Mouse (Mus musculus): ENCODE results near the gene Coa3.

The Coa3 gene

GRCm38 (mm10) chr11:101252941-101253340, 26.0 kb downstream of the Coa3 start:
- DNase-seq (ENCODE audit: low spot score in 2 of 2), result no peak

- no peak for DNase-seq (ENCODE audit: low spot score in 2 of 2)
Measured at GRCm38 (mm10) chr11:101251031-101251430, 27.9 kb downstream of the Coa3 start.

DNA sequence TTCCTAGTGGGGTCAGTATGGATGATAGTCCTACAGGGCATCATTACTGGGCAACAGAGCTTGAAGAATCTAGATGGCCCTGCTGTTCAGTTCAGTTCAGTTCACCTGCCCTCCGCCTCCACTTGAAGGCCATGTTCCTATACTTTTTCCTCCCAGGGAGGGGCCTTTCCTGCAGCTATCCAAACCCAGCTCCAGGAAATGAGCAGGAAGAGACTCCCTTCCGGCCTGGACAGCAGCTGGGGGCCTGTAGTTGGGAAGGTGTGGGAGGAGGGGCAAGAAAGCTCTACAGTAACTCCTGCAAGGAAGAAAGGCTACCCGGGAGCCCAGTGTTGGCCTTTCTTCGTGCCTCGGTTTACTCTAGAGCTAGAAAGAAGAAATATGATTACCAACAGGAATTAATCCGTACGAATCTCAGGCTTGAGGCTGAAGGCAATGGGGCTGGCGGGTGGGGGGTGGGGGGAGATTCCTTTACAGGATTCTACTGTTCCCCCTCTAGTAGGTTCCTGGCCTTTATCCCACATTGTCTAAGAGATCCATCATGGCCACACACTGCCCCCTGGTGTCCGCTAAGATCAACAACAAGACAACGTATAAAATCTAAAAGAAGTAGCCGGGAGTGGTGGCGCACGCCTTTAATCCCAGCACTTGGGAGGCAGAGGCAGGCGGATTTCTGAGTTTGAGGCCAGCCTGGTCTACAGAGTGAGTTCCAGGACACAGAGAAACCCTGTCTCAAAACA, 30.5 kb downstream of the Coa3 start:
- peak in 1 of 2 experiments; percentile 49 for DNase-seq (ENCODE audit: low spot score in 2 of 2)

DNA sequence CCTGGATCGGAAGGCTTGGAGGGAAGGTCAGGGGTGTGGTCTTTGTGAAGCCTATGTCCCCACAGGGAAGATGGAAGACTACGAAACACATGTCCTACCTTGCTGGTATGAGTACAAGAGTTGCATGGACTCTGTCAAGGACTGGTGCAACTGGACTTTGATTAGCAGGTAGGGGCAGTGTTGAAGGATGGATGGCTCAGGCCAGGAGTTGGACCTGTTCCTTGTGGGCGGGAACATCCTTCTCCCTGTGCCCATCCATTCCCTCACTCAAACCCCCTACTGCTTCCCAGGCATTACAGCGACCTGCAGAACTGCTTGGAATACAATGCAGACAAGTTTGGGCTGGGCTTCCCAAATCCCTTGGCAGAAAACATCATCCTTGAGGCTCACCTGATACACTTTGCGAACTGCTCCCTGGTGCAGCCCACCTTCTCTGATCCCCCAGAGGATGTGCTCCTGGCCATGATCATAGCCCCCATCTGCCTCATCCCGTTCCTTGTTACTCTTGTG, 31.3 kb downstream of the Coa3 start:
- DNase-seq (ENCODE audit: low spot score in 2 of 2), result no peak

DNA sequence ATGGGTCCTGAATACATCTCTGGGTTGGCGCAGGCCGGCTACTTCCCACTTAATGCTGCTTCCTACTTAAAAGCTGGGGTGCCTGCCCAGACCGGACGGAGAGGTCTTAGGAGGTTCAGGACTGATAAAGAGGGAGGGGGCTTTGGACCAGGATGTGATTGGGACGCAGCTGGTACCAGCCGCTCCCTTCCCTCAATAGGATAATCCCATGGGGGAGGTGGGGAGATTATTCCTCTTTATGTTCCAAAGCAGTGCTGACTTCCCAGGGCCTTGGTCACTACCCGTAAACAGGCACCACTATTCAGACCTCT, 32.3 kb downstream of the Coa3 start:
- DNase-seq (ENCODE audit: low spot score in 2 of 2), result no peak

DNA sequence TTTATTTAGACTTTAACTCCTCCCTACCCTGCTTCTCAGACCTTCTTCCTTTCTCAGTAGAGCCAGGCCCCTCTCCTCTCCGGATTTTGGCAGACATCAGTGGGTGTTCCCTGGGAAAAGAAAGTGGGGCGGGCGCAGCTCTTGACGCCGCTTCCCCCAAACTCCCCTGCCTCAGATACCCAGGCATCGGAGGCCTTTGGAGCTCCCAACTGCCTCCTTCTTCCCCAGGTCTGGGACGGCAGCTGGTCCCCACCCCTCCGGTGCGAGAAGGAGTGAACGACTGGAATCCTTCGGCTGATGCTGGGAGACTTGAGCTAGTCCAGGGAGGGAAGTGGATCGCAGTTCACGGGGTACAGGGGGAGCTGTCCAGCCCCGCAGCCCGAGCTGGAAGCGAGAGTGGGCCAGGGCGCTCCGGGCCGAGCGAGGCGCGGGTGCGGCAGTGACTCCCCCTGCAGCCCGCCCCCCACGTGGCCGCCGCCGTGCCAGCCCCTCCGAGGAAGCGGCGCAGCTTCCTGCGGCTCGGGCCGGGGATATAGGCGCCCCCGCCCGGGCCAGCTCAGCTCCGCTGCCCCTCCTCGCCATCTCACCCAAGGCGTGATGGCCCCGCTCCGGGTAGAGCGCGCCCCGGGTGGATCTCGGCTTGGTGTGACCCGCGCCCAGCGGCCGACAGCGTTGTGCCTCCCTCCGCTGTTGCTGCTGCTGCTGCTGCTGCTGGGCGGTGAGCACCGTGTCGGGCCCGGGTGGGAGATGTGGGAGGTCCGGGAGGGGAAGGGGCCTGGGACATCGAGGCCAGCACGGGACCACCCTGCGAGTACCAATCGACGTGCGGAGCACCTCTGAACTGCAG, 32.8 kb downstream of the Coa3 start, which contains the start of gene Ramp2:
Gene Ramp2, plus strand, starts transcription at position 174 of the 847 bp plus-strand sequence.
- peak in 1 of 2 experiments; percentile 37 for DNase-seq (ENCODE audit: low spot score in 2 of 2)

DNA sequence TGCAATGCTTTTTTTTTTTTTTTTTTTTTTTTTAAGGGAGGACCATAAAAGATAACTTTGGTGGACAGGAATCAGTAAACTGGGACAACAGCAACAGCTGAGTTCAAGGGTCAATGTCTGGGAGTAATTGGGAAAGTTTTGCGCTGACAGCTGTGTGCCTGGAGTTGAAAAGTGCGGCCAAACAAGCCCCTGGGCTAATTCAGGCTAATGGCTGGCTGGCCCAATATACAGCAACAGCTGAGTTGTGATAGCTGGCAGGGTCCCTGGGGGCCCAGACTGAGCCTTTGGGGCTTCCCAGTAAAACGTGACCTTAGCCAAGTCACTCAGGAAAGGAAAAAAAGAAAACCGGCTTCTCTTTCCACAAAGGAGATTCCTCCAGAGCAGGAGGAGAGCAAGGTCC, 33.8 kb downstream of the Coa3 start:
- DNase-seq (ENCODE audit: low spot score in 2 of 2), result no peak

- peak in 1 of 2 experiments; percentile 45 for DNase-seq (ENCODE audit: low spot score in 2 of 2)
Measured at GRCm38 (mm10) chr11:101238071-101238647, 40.8 kb downstream of the Coa3 start.

DNA sequence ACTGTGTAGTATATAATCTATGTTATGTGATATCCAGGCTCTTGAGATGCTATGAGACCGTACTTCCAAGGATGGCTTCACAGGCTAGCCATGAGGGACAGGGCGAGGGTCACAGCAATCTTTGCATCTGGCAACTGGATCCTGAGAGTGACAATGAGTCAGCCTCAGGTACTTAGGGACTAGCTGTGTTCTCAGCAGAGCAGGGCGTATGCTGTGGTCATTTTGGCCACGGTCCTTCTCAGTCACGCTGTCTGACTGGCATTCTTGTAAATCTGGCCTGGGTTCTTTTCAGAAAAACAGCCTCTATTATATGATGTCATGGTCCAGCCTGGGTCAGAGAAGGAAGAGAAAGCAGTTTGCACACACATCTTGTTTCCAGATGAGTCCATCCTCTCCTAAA, 42.1 kb downstream of the Coa3 start:
- no peak for DNase-seq (ENCODE audit: low spot score in 2 of 2)

- no peak for DNase-seq (ENCODE audit: low spot score in 2 of 2)
Measured at GRCm38 (mm10) chr11:101235429-101235828, 43.5 kb downstream of the Coa3 start.

DNA sequence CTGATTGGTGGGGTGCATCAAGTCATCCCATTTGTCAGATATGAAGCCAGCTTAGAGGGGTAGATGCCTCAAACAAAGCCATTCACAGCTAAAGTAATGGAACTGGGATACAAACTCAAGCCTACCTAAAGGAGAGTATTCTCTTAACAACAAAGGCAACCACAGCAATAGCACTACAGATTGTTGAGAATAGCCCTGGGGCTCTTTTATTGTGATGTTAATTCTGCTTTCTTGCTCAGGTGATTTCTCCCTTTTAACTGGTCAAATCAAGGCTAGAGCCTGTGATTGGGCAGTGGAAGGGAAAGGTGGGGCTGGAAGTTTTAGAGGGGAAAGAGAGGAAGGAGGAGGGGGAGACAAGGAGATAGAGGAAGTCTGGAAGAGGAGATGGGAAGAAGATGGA, 44.8 kb downstream of the Coa3 start:
- no peak for DNase-seq (ENCODE audit: low spot score in 2 of 2)

GRCm38 (mm10) chr11:101233240-101233639, 45.7 kb downstream of the Coa3 start:
- DNase-seq (ENCODE audit: low spot score in 2 of 2), result no peak

GRCm38 (mm10) chr11:101232010-101232839, 46.7 kb downstream of the Coa3 start:
- no peak for DNase-seq (ENCODE audit: low spot score in 2 of 2)

GRCm38 (mm10) chr11:101230991-101231871, 47.7 kb downstream of the Coa3 start:
- DNase-seq (ENCODE audit: low spot score in 2 of 2), result peak in 1 of 2 experiments; percentile 24

GRCm38 (mm10) chr11:101230526-101230925, 48.4 kb downstream of the Coa3 start:
- no peak for DNase-seq (ENCODE audit: low spot score in 2 of 2)

DNA sequence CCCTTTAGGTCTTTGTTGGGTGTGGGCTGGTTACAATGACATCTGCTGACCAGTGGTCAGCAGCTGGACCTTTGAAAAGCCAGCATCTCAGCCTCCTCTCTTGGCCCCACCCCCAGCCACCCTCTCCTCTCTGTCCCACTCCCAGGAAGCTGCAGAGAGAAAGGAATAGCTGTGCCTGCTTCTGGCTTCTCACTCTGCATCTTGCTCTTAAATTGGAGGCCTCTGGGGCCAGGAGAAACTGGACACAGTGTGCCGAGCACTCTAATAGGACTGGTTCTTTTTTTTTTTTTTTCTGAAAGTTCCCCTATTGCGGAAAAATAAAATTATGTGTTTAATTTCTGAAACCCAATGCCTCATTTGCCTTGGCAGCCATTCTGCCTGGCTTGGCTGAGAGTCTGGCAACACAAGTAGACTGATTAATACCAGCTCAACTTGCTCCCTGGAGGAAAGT, 48.8 kb downstream of the Coa3 start:
- DNase-seq (ENCODE audit: low spot score in 2 of 2), result no peak

- peak; percentile 32 to 70 for DNase-seq (ENCODE audit: low spot score in 2 of 2)
Measured at GRCm38 (mm10) chr11:101229361-101229900, 49.5 kb downstream of the Coa3 start.

All from cerebellum, postnatal 4 days (tissue).